Mouse (Mus musculus) heart, postnatal 0 days (tissue): ENCODE measurements around the gene Gm42791. TPM values are rescaled to one million over a fixed set of nuclear protein-coding genes. Genes with fewer than 3 reads are reported as not detected.
A peak's percentile ranks its signal among the peaks of the same experiment; 100 is the strongest.

Experiments
- ATAC-seq: fragments of 200-750 bp; cut with Nextera tagmentation; 2 replicates; pipeline ENCODE4 v1.8.0; 2017; ENCODE audit warnings: low read depth, moderate number of reproducible peaks, moderate library complexity; ENCODE audit not compliant: insufficient read depth
- DNase-seq: peaks from one replicate; pipeline ENCODE4 v3.0.0-alpha.2; 2016; ENCODE audit warnings: low spot score
- H3K27ac ChIP-seq: fragments of 300-500 bp; sonication (generic); 2 replicates; pipeline ENCODE4 v1.5.1; 2014; ENCODE audit warnings: low read depth, mild to moderate bottlenecking
- H3K27me3 ChIP-seq: fragments of 300-500 bp; sonication (generic); 2 replicates; pipeline ENCODE4 v1.6.1; 2014; ENCODE audit warnings: low read length, mixed read lengths; ENCODE audit not compliant: control insufficient read depth, insufficient read depth
- H3K36me3 ChIP-seq: fragments of 300-500 bp; sonication (generic); replicated peaks from 2 replicates; pipeline ENCODE4 v1.6.1; 2014; ENCODE audit warnings: low read length, mixed read lengths; ENCODE audit not compliant: control insufficient read depth, insufficient read depth
- H3K4me1 ChIP-seq: fragments of 300-500 bp; sonication (generic); 2 replicates; pipeline ENCODE4 v1.6.1; 2014; ENCODE audit warnings: antibody characterized with exemption; ENCODE audit not compliant: control insufficient read depth, insufficient read depth
- H3K4me2 ChIP-seq: fragments of 300-500 bp; sonication (generic); 2 replicates; pipeline ENCODE4 v1.6.1; 2014; ENCODE audit warnings: low read depth, mild to moderate bottlenecking, low read length, moderate library complexity
- H3K4me3 ChIP-seq: fragments of 300-500 bp; sonication (generic); 2 replicates; pipeline ENCODE4 v1.5.1; 2014; ENCODE audit warnings: low read depth, low read length
- H3K9ac ChIP-seq: fragments of 300-500 bp; sonication (generic); replicated peaks from 2 replicates; pipeline ENCODE4 v1.6.1; 2014; ENCODE audit warnings: low read depth, low read length, mixed read lengths
- H3K9me3 ChIP-seq: fragments of 300-500 bp; sonication (generic); replicated peaks from 2 replicates; pipeline ENCODE4 v1.6.1; 2016; ENCODE audit warnings: low read length; ENCODE audit not compliant: control insufficient read depth
- CTCF ChIP-seq: IDR thresholded peaks from 2 replicates; pipeline ENCODE4 v1.5.1; 2016; ENCODE audit warnings: antibody characterized with exemption, control low read depth, low read depth
- EP300 ChIP-seq: IDR thresholded peaks from 2 replicates; pipeline ENCODE4 v1.6.1; 2016; ENCODE audit warnings: antibody characterized with exemption, low read depth
- WGBS: fragments of 180-500 bp; shearing (Covaris S2); extraction: QIAGEN DNeasy Blood & Tissue Kit; methylation state at CpG from one replicate; pipeline ENCODE4 v1.1.7; 2014; 5-methylcytosine and 5-hydroxymethylcytosine counted together
- polyA plus RNA-seq: library from polyadenylated mRNA; unstranded; fragments of >200 nt; fragmentation: Nextera tagmentation; extraction: Ambion mirVana; gene quantifications from 2 replicates; pipeline ENCODE4 v1.2.1, GENCODE M21; 2015
- total RNA-seq: library from RNA; depleted of rRNA; stranded (reverse); fragments of >200 nt; gene quantifications from 2 replicates; pipeline ENCODE4 v1.2.3, GENCODE M21; 2014; ENCODE audit warnings: low replicate concordance

The Gm42791 gene
- total and polyA plus RNA-seq, 2 experiments from 2014 or later, result 1.00 TPM; not detected in 1

- no peak overlapping the region for H3K27ac ChIP-seq
- H3K9me3 ChIP-seq, result no peaks in the 10 kb centered on the region
- 73% methylated on average over 20 of the region's 20 CpGs for WGBS
- H3K4me1 ChIP-seq, result peaks cover 1% of the 10 kb centered on the region; the same call in 1 of the 2 replicates
- TF ChIP-seq CTCF (no peak), EP300 (no peak)
- no peak overlapping the region for H3K4me3 ChIP-seq
- H3K27me3 ChIP-seq, result no peaks in the 10 kb centered on the region
- no peak for DNase-seq
- H3K4me2 ChIP-seq, result no peak overlapping the region
- H3K36me3 ChIP-seq, result no peaks in the 10 kb centered on the region
- ATAC-seq, result no peak
- no peak overlapping the region for H3K9ac ChIP-seq
These were observed 7.3 kb upstream of the Gm42791 start for GRCm38 (mm10) chr5:149002034-149002802.

- Histone ChIP-seq H3K4me3 (no peak overlapping the region), H3K9ac (no peak overlapping the region), H3K27ac (no peak overlapping the region), H3K4me1 (0 out of 2 replicates have a peak, but pooled peaks cover 6% of the 10 kb centered on the region), H3K9me3 (no peaks in the 10 kb centered on the region), H3K36me3 (no peaks in the 10 kb centered on the region), H3K4me2 (no peak overlapping the region), H3K27me3 (no peaks in the 10 kb centered on the region)
- TF ChIP-seq EP300, result no peak
- no peak for TF ChIP-seq CTCF
- 84% methylated on average over 7 of the region's 7 CpGs for WGBS
- ATAC-seq (no peak), DNase-seq (no peak)
These were observed 4.9 kb upstream of the Gm42791 start for GRCm38 (mm10) chr5:148999802-149000201.

- Histone ChIP-seq H3K4me2 (no peak overlapping the region), H3K27ac (no peak overlapping the region), H3K4me3 (no peak overlapping the region), H3K27me3 (no peaks in the 10 kb centered on the region), H3K4me1 (peaks cover 12% of the 10 kb centered on the region; the same call in 1 of the 2 replicates), H3K9ac (no peak overlapping the region), H3K9me3 (no peaks in the 10 kb centered on the region), H3K36me3 (no peaks in the 10 kb centered on the region)
- DNase-seq (no peak), ATAC-seq (no peak)
- TF ChIP-seq CTCF, result no peak
- WGBS, result 58% methylated on average over 14 of the region's 14 CpGs
These were observed 3.6 kb upstream of the Gm42791 start for GRCm38 (mm10) chr5:148998512-148998911.

- Histone ChIP-seq H3K9ac (no peak overlapping the region), H3K9me3 (no peaks in the 10 kb centered on the region), H3K4me2 (no peak overlapping the region), H3K27ac (peak overlapping the region; percentile 52; the same call in 1 of the 2 replicates), H3K4me3 (no peak overlapping the region), H3K27me3 (no peaks in the 10 kb centered on the region), H3K4me1 (peaks cover 12% of the 10 kb centered on the region; the same call in 1 of the 2 replicates), H3K36me3 (no peaks in the 10 kb centered on the region)
- WGBS, result 73% methylated on average over 4 of the region's 4 CpGs
- ATAC-seq (no peak), DNase-seq (no peak)
- TF ChIP-seq EP300 (no peak), CTCF (no peak)
These were observed 1.7 kb upstream of the Gm42791 start for GRCm38 (mm10) chr5:148996709-148997037.

GRCm38 (mm10) chr5:148995962-148996708, 1.2 kb upstream of the Gm42791 start:
- H3K4me2 ChIP-seq, result no peak overlapping the region
- TF ChIP-seq EP300 (no peak), CTCF (no peak)
- ATAC-seq, result no peak
- no peak overlapping the region for H3K4me3 ChIP-seq
- no peak overlapping the region for H3K9ac ChIP-seq
- no peaks in the 10 kb centered on the region for H3K27me3 ChIP-seq
- DNase-seq, result no peak
- H3K9me3 ChIP-seq, result no peaks in the 10 kb centered on the region
- H3K4me1 ChIP-seq, result peaks cover 12% of the 10 kb centered on the region; the same call in 1 of the 2 replicates
- 76% methylated on average over 9 of the region's 9 CpGs for WGBS
- H3K27ac ChIP-seq, result peak overlapping the region; percentile 52; the same call in 1 of the 2 replicates
- no peaks in the 10 kb centered on the region for H3K36me3 ChIP-seq
